Mouse (Mus musculus) left cerebral cortex, postnatal 4 days (tissue): ENCODE data around the gene Olfr298. TPM values are rescaled to one million over a fixed set of nuclear protein-coding genes. Genes with fewer than 3 reads are reported as not detected.

ENCODE experiments used
- DNase-seq: peaks from one replicate; pipeline ENCODE4 v3.0.0-alpha.2; 2022
- intact Hi-C: fragments of 180-260 bp; cut with DNase I; formaldehyde crosslinking; loops from one replicate; pipeline ENCODE4 v1.15.1; 2025
- total RNA-seq, 2 experiments: library from RNA; stranded (reverse); gene quantifications; 2 replicates each; pipeline ENCODE4 v1.2.3; 2021

Olfr298 gene
- not detected for total RNA-seq

GRCm38 (mm10) chr7:86492384-86492783 lies at the start of gene Olfr298:
Olfr298 (minus strand) TSS chr7:86492484.
- intact Hi-C loops: no loop called here
- DNase-seq: no peak

GRCm38 (mm10) chr7:86519668-86520067 lies 27.4 kb upstream of the Olfr298 start, which contains the start of gene Olfr297:
Olfr297 (plus strand) TSS chr7:86519968.
- intact Hi-C loops: no loop called here
- DNase-seq: no peak

- DNase-seq: no peak
- intact Hi-C loops: no loop called here
Observed at GRCm38 (mm10) chr7:86459621-86460020, 32.7 kb downstream of the Olfr298 start, which contains the start of gene Olfr299. Olfr299 (plus strand) TSS chr7:86459921.

Other genes starting within 250 kb of the Olfr298 start
- not detected for gene Vmn2r76, start 246.2 kb downstream of the Olfr298 start, total RNA-seq
- not detected for gene Olfr310, start 215.3 kb downstream of the Olfr298 start, total RNA-seq
- gene Olfr309, start 178.8 kb downstream of the Olfr298 start, total RNA-seq: not detected
- gene Olfr308, start 166.9 kb downstream of the Olfr298 start, total RNA-seq: not detected
- gene Olfr307, start 154.9 kb downstream of the Olfr298 start, total RNA-seq: not detected
- gene Olfr305, start 125.6 kb downstream of the Olfr298 start, total RNA-seq: not detected
- gene Olfr304, start 105.8 kb downstream of the Olfr298 start, total RNA-seq: not detected
- gene Olfr303, start 94.7 kb downstream of the Olfr298 start, total RNA-seq: not detected
- not detected for gene Olfr301, start 88.6 kb downstream of the Olfr298 start, total RNA-seq
- gene Olfr299, start 32.6 kb downstream of the Olfr298 start, total RNA-seq: not detected
- gene Olfr297, start 27.5 kb upstream of the Olfr298 start, total RNA-seq: not detected
- not detected for gene Olfr295, start 91.4 kb upstream of the Olfr298 start, total RNA-seq
- gene Olfr294, start 124.2 kb upstream of the Olfr298 start, total RNA-seq: not detected
- not detected for gene Olfr293, start 156.6 kb upstream of the Olfr298 start, total RNA-seq
- not detected for gene Olfr292, start 195.8 kb upstream of the Olfr298 start, total RNA-seq